Mouse (Mus musculus): Measurements from ENCODE around the gene C1rb. TPM values are rescaled to one million over a fixed set of nuclear protein-coding genes. Genes with fewer than 3 reads are reported as not detected.
"Not testable (repeated sequence)": the region's sequence is repeated elsewhere in the genome, so short reads cannot be mapped to it uniquely, and the experiment has no call there.

C1rb gene
- total RNA-seq (2021): 1 to 10 TPM in 1 of 2 experiments, under 1 TPM in 1; 0.36 to 1.2 TPM
- long read RNA-seq, experiment 1: 0 reads
- long read RNA-seq, experiment 2: 0 reads

DNA sequence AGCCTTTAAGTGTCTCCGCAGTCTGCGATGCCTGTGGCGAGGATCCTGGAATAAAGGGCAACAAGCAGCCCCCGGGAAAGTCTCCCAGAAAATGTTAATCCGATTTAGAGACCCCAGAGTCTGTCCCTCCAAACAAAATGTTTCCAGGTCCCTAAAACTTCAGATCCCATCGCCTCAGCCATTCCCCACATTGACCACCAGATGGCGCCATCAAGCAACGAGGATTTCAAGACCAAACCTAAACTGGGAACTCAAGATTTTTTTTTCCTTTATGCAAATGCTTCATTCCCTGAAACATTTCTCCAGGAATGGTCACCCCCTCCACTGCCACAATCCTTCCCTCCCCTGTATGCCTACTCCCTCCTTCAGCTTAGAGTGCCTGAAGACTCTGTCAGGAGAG lies at the start of gene C1rb:
Gene C1rb, plus strand, starts transcription at position 269 of the 400 bp plus-strand sequence.
- intact Hi-C loops (cut with DNase I): loop anchor here (1.0 kb wide), 1 partner anchor 189 kb away; no protein-coding TSS in a partner anchor
- Histone ChIP-seq H3K4me3 (no peak within 1 kb of the TSS), H3K27ac (no peak within 1 kb of the TSS)
- peak; percentile 50 for DNase-seq
- TF ChIP-seq CTCF (IDR thresholded peaks at IDR 0.05): peak; percentile 91

DNA sequence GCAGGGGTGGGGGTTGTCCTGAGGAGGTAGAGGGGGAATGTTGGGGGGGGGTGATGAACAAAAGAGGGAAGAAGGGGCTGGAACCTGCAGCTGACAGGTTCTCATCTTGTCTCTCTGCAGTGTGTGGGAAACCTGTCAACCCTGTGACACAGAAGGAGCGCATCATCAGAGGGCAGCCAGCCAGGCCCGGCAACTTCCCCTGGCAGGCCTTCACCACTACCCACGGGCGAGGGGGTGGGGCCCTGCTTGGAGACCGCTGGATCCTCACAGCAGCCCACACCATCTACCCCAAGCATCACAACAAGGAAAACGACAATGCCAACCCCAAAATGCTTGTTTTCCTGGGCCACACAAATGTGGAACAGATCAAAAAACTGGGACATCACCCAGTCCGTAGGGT lies 48.0 kb upstream of the C1rb start:
- intact Hi-C loops (cut with DNase I); H3K4me3 ChIP-seq; H3K27ac ChIP-seq: not testable (repeated sequence)
- peak; percentile 28 for DNase-seq

DNA sequence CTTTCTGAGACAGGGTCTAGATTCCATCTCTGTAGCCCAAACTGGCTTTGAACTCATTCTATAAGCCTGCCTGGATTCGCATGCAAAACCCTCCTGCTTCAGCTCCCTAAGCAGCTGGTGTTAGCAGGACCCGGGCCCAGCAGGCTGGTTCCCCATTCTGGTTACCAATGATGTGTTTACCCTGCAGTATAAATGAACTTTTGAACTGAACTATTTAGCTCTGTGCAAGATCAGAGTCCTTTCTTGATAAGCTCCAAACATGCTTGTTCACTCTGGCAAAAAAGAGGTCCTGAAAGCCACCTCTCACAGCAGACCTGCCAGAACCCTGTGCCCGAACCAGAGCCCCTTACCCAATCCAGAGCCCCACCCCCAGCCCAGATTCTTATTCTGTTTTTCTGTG lies 42.2 kb upstream of the C1rb start:
- intact Hi-C loops (cut with DNase I): no loop called here
- DNase-seq: no peak
- TF ChIP-seq CTCF (IDR thresholded peaks at IDR 0.05): no peak
- Histone ChIP-seq H3K27ac (no peak overlapping the region), H3K4me3 (no peak overlapping the region)

DNA sequence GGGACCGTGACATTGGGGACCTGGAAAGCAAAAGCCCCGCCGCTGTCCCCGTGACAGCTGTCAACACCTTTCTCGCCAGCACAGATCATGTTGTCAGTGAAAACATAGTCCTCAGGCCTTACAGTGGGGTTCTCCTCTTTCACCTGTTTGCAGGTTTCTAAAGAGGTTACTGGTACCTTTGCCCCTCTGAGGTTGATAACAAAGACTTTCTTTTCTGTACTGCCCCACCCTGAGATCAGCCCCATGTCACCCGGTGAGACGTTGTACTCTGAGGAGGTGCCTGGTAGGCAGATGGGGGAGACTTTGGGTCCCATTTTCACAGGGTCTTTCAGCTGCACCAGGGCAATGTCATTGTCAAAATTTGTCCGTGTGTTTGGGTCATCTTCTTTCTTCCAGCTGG lies 39.0 kb upstream of the C1rb start:
- H3K4me3 ChIP-seq: no peak overlapping the region
- DNase-seq: no peak
- no peak overlapping the region for H3K27ac ChIP-seq
- intact Hi-C loops (cut with DNase I): no loop called here
- TF ChIP-seq CTCF (IDR thresholded peaks at IDR 0.05): no peak

DNA sequence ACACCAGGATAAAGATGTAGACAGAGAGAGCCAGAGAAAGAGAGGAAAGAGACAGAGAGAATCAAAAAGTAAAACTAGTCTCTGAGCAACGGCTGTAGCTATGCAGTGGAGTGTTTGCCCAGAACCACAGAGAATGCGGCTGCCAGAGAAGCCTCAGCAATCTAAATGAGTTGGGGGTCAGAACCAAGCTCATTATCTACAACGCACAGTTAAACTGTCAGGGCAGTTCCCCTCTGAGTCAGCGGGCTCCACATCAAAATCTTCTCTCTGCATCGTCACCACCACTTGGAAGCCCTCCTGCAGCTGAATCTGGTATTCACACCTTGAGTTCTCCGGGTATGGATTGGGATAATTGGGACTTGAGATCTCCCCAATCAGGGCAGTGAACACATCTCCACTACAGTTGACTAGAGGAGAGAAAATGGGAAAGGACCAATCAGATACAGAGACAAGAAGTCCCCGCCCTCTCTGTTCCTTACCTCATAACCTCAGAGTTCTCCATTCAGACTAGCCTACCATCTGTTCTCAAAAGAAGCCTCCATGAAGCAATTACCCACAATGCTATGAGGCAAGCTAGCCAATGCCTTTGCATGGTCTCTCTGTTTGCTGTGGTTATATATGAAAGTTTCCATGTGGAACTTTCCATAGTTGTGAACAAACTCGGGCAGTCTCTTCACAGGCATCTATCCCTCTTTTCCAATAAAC lies 33.8 kb upstream of the C1rb start:
- DNase-seq; H3K4me3 ChIP-seq; intact Hi-C loops (cut with DNase I); H3K27ac ChIP-seq: not testable (repeated sequence)

DNA sequence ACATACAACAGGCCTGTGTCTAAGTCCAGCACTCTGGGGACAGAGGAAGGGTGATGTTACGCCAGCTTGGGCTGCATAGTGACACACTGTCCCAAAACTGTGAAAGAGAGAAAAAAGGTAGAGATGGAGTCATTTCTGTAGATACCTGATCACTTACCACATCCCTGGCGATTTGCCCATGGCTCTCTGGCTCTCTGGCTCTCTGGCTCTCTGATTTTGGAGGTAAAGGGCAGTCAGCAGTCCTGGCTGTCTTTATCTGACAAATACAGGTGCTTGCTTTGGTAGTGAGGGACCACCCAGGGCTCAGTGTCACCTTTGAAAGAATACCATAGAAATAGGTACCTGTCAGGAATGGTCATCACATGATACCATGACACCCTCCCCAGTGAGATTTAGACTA lies 28.9 kb upstream of the C1rb start:
- intact Hi-C loops (cut with DNase I): loop anchor here (5.0 kb wide), 1 partner anchor 49 kb away; the partner anchor contains the start of gene C1rl
- peak overlapping the region; percentile 61 for H3K4me3 ChIP-seq
- not testable (repeated sequence) for DNase-seq, H3K27ac ChIP-seq

DNA sequence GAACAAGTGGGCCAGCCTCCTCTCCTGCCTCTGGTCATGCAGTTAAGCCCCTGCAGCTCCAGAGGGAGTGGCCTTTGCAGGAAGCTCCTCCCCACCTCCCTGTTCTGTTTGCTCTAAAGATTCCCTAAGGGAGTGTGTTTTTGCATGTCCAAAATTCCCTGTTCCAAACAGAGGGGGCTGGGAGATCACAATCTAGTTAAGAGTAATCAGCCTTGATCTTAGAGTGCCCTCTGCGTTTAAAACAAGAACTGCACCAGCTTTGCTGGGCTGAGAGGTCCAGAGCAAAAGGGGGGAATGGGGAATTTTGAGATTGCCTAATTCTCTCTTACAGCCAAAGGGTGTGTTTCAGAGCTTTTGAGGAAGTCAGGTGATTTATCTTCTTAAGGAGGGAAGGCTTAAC lies 27.8 kb upstream of the C1rb start, which contains the start of gene C1s1:
Gene C1s1, minus strand, starts transcription at position 76 of the 400 bp plus-strand sequence.
- intact Hi-C loops (cut with DNase I): loop anchor here (5.0 kb wide), 1 partner anchor 50 kb away; the partner anchor contains the start of gene C1rl
- peak; percentile 64 for DNase-seq
- Histone ChIP-seq H3K4me3 (peak within 1 kb of the TSS; percentile 61), H3K27ac (peak within 1 kb of the TSS; percentile 64)
- TF ChIP-seq CTCF (IDR thresholded peaks at IDR 0.05): peak; percentile 64

DNA sequence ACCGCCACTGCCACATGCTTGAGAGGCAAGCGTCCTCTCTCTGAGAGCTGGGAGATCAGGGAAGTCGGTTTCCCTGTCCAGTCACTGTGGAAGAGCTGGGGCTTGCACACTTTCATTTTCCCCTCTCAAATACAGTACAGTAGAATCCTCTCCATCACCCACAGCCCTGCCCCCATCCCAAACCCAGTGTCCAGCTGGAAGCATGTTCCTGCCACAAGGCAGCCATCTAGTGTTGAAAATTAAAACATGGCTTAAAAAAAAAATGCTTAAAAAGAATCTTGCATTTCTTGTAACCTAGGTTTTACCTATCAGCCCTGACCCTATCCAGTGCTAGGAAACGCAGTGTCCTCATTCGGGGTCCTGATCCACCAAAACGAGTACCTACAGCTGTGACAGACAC lies 25.6 kb upstream of the C1rb start:
- DNase-seq: no peak
- intact Hi-C loops (cut with DNase I): loop anchor here (5.0 kb wide), 1 partner anchor 52 kb away; the partner anchor contains the start of gene C1rl
- Histone ChIP-seq H3K4me3 (no peak overlapping the region), H3K27ac (no peak overlapping the region)
- peak; percentile 18; the same call in 1 of the 2 replicates for TF ChIP-seq CTCF (IDR thresholded peaks at IDR 0.05)

DNA sequence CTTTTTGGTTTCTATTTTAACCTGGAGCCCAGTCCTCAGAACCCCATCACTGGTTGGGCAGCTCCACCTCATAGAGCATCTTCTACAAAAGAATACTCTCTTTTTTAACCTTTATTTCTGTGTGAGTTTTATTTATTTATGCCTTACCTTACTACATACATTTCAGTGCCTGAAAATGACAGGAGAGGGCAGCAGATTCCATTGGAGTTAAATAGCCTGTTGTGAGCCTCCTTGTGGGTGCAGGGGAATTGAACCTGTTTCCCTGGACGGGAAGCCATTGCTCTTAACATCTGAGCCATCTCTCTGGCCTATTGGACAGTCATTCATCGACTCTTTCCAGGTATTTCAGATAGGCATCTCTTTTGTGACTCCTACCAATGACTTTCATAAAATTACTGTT lies 24.7 kb upstream of the C1rb start:
- Histone ChIP-seq H3K27ac (no peak overlapping the region), H3K4me3 (no peak overlapping the region)
- no peak for DNase-seq
- TF ChIP-seq CTCF (IDR thresholded peaks at IDR 0.05): no peak
- intact Hi-C loops (cut with DNase I): no loop called here

DNA sequence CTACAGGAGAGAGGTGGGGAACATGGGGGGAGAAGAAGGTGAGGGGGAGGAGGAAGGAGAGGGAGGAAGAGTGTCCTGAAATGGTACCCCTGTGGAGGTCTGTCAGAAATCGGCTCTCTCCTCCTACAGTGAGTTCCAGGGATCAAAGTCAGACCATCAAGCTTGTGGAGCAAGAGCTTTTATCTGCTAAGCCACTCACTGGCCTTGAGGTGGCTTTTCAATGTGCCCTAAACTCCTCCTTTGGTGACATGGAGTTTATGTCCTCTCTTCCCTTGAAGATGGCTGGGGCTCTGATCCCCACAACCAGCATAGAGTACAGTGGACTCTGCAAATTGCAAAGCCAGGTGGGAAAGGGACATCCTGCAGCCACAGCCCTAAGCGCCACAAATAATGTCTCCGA lies 22.1 kb upstream of the C1rb start:
- H3K27ac ChIP-seq; H3K4me3 ChIP-seq; DNase-seq; intact Hi-C loops (cut with DNase I): not testable (repeated sequence)

DNA sequence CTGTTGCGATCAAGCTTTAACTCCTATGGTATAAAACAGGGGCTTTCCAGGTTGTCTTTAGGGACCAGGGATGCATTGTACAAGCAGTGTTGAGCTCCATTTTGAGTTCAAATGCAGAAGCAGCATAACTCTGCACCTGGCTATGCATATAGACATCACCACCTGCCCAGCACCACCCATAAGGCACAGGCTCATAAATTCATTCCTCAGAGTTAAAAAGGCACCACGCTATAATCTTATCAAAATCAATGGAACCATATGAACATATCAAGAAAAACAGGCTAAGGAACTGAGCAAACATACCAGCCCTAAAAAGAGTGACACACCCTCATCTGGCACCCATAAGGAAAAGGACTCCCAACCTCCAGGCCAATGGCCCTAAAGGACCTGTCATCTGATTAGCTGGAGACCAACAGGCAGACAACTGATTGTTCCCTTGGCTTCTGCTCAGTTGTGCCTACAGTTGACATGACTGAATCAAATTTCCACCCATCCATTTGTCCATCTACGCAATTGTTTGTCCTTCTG lies 21.0 kb upstream of the C1rb start:
- intact Hi-C loops (cut with DNase I): no loop called here
- no peak for TF ChIP-seq CTCF (IDR thresholded peaks at IDR 0.05)

DNA sequence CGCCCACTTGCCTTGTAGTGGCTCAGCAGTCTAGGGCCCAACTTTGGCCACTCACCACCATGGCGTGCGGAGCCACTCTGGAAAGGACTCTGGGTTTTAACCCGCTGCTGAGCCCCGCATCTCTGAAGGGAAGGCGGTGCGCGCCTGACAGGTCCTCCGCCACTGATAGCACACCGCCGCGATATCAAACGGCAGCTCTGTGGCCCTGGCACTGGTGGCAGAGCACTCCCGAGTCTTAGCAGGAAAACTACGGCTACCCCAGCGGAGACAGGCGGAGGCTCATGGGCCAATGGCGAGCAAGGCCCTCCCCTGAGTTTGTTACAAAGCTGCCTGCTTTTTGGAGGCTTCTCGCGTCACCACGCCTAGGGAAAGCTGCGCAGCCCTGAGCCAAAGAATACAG lies 17.3 kb upstream of the C1rb start:
- H3K4me3 ChIP-seq: no peak overlapping the region
- DNase-seq: no peak
- H3K27ac ChIP-seq: no peak overlapping the region
- intact Hi-C loops (cut with DNase I): no loop called here
- no peak for TF ChIP-seq CTCF (IDR thresholded peaks at IDR 0.05)

More for the DNA sequence above, 21.0 kb upstream of the C1rb start:
- Histone ChIP-seq H3K27ac (no peak overlapping the region), H3K4me3 (no peak overlapping the region)
- no peak for DNase-seq

DNA sequence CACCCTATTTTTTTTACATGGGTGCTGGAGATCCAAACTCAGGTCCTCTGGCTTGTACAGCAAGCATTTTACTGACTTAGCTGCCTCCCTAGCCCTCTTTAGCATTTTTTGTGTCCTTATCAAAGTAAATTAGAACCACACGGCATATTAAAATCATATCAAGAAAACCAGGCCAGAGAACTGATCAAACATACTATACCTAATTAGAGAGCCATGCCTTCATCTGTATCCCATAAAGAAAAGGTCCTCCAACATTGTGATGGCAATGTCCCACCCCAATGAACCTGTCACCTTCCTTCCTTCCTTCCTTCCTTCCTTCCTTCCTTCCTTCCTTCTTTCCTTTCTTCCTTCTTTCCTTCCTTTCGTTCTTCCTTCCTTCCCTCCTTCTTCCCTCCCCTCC lies 14.1 kb upstream of the C1rb start:
- DNase-seq; intact Hi-C loops (cut with DNase I); H3K4me3 ChIP-seq; H3K27ac ChIP-seq: not testable (repeated sequence)

DNA sequence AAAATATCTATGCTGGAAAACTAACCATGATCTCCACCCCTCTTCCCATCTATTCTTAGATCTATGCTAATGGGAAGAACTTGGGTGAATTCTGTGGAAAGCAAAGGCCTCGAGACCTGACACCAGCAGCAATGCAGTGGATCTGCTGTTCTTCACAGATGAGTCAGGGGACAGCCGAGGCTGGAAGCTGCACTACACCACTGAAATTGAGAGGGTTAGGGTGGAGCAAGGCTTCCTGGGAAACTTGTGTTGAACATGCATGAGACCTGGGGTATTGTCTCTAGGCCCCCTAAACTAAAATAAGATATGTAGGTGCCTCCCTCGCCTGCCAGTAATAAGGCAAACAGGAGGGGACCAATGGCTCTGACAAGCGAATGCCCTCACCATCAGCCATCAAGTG lies 8.9 kb upstream of the C1rb start:
- H3K27ac ChIP-seq, H3K4me3 ChIP-seq, DNase-seq: not testable (repeated sequence)
- intact Hi-C loops (cut with DNase I): loop anchor here (10.0 kb wide), 1 partner anchor 174 kb away; the partner anchor contains the start of gene Ptpn6

DNA sequence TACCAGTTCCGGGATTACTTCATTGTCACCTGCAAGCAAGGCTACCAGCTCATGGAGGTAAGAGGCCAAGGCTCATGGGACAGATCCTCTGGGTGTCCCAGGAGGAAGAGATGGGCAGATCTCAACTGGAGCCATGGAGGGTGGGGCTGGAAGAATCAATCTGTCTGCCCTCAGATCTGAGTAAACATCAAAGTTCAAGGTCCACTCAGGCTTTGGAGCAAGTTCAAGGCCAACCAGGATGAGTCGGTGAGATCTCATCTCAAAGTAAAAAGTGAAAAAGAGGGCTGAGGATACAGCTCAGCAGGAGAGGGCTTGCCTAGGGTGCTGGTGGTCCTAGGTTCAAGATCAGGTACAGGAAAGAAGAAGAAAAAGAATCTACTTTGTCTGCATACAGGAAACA lies 8.5 kb upstream of the C1rb start:
- intact Hi-C loops (cut with DNase I): loop anchor here (10.0 kb wide), 1 partner anchor 173 kb away; the partner anchor contains the start of gene Ptpn6
- DNase-seq, H3K4me3 ChIP-seq, H3K27ac ChIP-seq: not testable (repeated sequence)

DNA sequence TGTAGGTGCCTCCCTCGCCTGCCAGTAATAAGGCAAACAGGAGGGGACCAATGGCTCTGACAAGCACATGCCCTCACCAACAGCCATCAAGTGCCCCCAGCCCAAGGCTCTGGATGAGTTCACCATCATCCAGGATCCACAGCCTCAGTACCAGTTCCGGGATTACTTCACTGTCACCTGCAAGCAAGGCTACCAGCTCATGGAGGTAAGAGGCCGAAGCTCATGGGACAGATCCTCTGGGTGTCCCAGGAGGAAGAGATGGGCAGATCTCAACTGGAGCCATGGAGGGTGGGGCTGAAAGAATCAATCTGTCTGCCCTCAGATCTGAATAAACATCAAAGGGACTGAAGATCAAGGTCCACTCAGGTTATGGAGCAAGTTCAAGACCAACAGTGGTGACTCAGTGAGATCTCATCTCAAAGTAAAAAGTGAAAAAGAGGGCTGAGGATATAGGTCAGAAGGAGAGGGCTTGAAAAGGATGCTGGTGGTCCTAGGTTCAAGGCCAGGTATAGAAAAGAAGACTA lies 5.1 kb downstream of the C1rb start:
- H3K4me3 ChIP-seq; intact Hi-C loops (cut with DNase I); H3K27ac ChIP-seq; DNase-seq: not testable (repeated sequence)

DNA sequence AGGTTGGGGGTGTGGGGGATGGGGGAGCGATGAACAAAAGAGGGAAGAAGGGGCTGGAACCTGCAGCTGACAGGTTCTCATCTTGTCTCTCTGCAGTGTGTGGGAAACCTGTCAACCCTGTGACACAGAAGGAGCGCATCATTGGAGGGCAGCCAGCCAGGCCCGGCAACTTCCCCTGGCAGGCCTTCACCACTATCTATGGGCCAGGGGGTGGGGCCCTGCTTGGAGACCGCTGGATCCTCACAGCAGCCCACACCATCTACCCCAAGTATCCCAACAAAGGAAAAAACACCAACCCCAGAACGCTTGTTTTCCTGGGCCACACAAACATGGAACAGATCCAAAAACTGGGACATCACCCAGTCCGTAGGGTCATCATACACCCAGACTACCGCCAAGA lies 10.1 kb downstream of the C1rb start:
- H3K27ac ChIP-seq; intact Hi-C loops (cut with DNase I); DNase-seq; H3K4me3 ChIP-seq: not testable (repeated sequence)

Data from gastrocnemius, adult 2 months (tissue).